Mouse (Mus musculus) adrenal gland, postnatal 14 days (tissue): Measurements from ENCODE around the gene Rnf145. TPM values are rescaled to one million over a fixed set of nuclear protein-coding genes. Genes with fewer than 3 reads are reported as not detected.

ENCODE experiments used
- DNase-seq: peaks from one replicate; pipeline ENCODE4 v3.0.0; 2021; ENCODE audit warnings: mixed read lengths
- total RNA-seq: library from RNA; stranded (reverse); gene quantifications from 2 replicates; pipeline ENCODE4 v1.2.3, GENCODE M21; 2021

Rnf145 gene
- total RNA-seq, 1 experiment from 2014 or later, result 62.1 TPM

DNA sequence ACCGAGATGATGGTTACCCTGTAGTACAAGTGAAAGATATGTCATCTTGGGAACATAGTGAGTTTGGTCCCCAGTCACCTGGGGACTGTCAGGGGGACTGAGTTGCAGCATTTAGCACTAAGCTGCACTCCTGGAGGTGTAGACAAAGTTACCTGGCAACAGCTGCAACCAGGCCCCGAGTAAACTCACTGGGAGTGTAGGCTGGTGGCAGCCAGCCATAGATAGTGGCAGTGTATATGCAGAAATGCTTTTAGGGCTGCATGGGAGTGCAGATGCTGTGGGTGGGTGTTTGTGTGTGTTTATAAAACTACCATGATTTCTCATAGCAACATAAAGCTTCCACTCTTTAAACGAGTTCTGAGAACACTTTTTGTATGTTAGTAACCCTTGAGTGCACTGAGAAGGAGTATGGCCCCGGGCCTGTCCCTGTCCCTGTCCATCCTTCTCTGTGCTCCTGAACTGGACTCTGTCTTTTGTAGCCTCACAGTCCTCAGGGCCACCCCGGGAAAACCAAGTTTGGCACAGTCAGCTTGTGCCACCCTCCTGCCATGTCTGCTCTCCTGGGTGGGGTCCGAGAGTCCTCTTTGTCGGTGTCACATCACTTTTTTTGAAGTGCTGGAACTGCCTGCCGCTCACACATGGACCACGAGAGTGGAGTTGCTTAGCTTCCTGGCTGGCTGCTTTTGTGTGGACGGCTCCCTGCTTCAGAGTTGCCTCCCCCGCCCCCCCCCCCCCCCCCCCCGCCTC, 43.8 kb downstream of the Rnf145 start:
- no peak for DNase-seq

GRCm38 (mm10) chr11:44564245-44564864, 45.6 kb downstream of the Rnf145 start:
- no peak for DNase-seq

- DNase-seq, result no peak
Measured at GRCm38 (mm10) chr11:44564940-44565339, 46.2 kb downstream of the Rnf145 start.

- DNase-seq, result peak; percentile 34
Measured at GRCm38 (mm10) chr11:44570336-44570735, 51.6 kb downstream of the Rnf145 start.

GRCm38 (mm10) chr11:44572781-44573180, 54.0 kb downstream of the Rnf145 start:
- no peak for DNase-seq

- DNase-seq, result no peak
Measured at GRCm38 (mm10) chr11:44573396-44573795, 54.6 kb downstream of the Rnf145 start.

DNA sequence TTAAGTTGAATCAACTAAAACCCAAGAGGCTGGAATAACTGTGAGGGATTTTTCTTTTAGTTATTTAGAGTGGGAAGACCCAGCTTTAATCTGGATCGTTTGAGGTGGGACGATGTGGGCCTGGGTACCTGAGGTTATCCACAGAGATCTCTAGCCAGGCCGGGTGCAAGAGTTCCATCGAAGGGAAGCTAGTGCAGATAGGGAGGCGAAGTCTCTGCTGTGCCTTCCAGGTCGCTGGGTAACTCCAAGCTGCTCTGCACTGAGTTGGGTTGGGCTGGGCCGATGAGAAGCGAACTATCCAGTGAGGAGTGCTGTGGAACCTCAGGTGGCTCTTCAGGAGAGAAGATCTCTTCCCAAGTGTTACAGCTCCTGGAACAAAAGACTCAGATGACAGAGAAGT, 55.6 kb downstream of the Rnf145 start:
- DNase-seq, result no peak

GRCm38 (mm10) chr11:44574820-44575219, 56.1 kb downstream of the Rnf145 start:
- no peak for DNase-seq

- no peak for DNase-seq
Measured at GRCm38 (mm10) chr11:44577911-44578310, 59.1 kb downstream of the Rnf145 start.

- peak; percentile 66 for DNase-seq
Measured at GRCm38 (mm10) chr11:44581277-44581683, 62.5 kb downstream of the Rnf145 start.

- DNase-seq, result peak; percentile 71
Measured at GRCm38 (mm10) chr11:44586047-44586696, 67.4 kb downstream of the Rnf145 start.

DNA sequence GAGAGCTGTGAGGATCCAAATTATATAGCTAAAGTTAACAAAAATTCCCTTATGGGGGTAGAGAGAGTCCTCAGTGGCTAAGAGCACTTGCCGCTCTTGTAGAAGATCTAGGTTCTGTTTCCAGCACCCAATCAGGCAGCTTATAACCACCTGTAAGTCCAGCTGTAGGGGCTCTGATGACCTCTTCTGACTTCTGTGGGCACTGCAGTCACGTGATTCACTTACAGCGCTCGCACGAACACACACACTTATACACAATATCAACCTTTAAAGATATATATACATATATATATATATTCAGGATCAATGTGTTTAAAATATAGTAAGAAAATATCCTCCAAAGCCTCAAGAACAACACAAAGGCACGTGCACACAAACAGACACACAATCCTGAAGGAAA, 74.3 kb downstream of the Rnf145 start:
- DNase-seq, result no peak

DNA sequence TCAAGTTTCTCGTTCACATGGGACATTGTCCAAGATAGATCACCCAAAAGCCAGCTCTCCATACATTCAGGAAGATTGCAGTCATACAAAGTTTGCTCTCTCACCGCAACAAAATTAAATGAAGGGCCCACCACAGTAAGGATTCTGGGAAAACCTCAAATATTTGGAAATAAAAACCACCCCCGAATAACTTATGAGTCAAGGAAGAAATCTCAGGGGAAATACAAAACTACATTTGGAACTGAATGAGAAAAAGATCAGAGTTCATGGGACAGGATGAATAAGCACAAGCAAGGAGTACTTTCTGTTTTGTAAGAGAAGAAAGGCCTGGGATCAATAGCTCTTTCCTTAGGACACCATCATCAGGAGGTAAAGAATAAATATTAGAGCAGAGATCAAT, 76.0 kb downstream of the Rnf145 start:
- DNase-seq, result no peak

DNA sequence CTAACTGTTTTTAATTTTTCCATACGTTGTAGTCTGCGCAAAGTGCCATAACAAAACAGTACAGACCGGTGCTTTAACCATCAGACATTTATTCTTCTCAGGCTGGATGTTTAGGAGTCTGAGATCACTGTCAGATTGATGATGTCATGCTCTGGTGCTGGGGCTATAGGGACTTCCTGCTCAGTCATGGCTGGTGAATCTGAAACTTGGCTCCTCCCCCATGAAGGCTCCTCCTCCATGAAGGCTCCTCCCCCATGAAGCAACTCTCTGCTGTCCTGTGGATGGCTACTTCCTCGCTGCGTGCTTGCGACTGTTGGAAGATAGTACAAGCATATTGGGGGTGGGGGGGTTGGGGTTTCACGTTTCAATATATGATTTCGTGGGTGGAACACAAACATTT, 88.1 kb downstream of the Rnf145 start:
- no peak for DNase-seq

- no peak for DNase-seq
Measured at GRCm38 (mm10) chr11:44608646-44609045, 89.9 kb downstream of the Rnf145 start.

DNA sequence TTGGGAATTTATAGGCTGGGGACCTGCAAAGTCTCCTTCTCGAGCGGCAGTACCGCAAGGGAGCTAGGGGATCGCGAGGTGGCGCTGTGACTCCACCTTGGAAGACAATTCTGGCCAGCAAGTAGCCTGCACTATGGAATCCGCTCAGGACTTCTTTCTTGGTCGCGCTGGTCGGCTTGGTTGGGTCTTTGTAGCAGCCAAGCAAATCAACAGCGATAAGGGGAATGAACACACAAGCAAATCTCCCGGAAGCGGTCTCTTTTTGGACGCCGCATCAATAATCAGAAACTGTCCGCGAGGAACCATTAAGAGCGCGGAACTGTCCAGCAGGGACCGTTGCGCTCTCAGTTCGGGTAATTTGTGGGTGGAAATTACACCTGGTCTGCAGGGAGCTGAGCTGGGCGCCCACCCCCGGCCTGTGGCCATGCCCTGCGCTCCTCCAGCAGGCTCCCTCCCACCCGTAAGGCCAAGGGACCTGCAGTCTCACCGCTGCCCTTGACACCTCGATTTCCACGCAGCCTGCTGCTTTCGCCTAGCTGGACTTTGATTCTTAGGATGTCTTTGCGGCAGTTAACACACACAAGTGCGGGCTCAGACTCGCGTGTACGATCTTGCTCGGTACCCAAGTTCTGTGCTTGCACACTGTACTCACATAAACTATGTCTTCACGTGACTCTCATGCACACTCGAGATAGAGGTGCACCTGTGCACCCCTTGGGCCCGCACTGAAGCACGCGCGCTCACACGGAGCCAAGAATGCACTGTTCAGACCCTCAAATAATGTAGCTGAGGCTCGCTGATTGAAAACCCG, 92.4 kb downstream of the Rnf145 start:
- peak; percentile 91 for DNase-seq

DNA sequence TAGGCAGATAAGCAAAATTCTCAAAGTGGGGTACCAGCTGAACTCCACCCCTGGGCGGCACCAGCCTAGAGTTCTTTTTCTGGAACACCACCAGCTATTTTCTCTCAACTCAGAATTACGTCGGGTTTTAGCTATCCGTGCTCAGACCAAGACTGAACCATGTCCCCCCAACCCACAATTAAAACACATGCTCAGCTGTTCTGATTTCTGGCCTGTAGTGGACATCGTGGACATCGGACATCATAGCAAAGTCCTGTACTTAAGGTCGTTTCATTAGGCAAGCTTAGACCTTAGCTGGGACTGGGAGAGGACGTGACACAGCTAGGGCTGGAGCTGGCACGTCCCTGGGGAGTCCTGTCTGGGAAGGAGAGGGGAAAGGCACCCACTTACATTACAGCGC, 93.4 kb downstream of the Rnf145 start:
- DNase-seq, result no peak

DNA sequence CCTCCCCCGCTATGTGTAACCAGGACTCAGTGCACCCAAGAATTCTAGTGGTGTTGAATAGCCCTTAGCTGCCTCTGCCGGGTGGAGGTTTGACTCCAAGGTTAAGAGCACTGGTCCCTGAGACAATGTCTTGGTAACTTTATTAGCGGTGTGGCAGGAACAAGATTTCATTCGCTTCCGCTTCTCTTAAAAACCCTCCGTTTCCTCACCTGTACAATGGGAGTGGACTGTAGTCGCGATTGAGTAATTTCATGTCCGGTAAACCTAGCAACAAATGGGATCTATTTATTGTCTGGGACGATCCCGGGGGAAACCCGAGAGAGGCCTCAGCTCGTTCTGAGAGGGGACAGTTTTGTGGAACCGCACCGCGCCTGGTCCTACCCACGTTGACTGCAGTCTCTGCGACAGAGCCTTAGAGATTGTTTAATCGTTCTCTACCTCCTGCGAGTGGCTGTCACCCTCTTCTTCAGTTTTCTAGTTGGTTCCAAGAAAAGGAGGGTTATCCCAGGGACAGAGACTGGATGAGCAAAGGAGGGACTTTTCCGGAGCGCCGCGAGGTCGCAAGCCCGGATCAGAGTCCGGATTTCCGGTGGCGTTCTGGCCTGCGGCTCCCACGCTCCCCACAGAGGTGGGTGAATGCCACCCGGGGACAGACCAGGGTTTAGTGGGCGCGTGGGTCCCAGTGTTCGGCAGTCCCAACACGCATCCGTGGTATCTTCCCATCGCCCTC, 94.1 kb downstream of the Rnf145 start:
- peak; percentile 42 for DNase-seq

DNA sequence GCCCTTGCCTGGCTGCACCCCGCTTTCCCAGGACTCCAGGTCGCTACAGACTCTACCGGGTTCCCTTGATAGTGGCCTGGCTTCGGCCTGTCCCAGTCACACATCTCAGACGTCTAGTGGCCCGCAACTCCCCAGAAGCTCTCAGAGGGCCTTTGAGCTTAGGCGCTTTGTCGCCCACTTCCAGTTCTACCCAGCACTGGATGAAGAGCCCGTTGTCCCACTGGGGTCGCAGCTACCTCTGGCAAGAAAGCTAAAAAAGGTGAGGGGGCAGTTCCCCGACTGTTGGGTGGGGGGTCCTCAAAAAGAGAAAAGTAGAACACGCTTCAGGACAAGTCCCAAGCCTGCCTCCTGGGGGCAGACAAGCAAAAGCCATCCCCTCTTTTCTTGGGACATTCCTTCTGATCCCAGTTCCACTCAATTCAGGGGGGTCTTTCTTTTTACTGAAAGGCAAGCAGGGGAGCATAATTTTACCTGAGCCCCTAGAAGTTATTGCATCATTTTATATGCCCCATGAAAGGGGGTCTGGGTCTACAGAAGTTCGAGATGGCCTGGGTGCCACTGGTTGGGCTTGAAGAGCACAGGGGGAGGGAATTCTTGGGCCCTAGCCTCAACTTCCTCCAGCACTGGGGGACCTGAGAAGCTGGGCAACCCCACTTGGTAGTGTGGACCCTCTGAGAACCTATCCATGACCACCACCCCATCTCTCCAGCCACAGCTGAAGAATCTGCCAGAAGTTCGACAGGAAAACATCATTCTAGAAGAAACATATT, 94.8 kb downstream of the Rnf145 start:
- no peak for DNase-seq
